Mouse (Mus musculus) bone marrow, adult 2 months (tissue): ENCODE results near the gene Ccdc57. TPM values are rescaled to one million over a fixed set of nuclear protein-coding genes. Genes with fewer than 3 reads are reported as not detected.

Experiments used
- H3K27ac ChIP-seq: fragments of 200-500 bp; 2 replicates; pipeline ENCODE4 v1.5.1; 2012; ENCODE audit warnings: low read depth, mild to moderate bottlenecking, control low read depth, inconsistent platforms, low read length; ENCODE audit not compliant: control insufficient read depth, poor library complexity, insufficient read depth
- H3K4me1 ChIP-seq: fragments of 200-500 bp; 2 replicates; pipeline ENCODE4 v1.6.1; 2011; ENCODE audit warnings: low read length; ENCODE audit not compliant: control insufficient read depth, insufficient read depth
- H3K4me3 ChIP-seq: fragments of 200-500 bp; replicated peaks from 2 replicates; pipeline ENCODE3; 2011; ENCODE audit warnings: mild to moderate bottlenecking, low read depth, low read length, control low read depth; ENCODE audit not compliant: control insufficient read depth
- CTCF ChIP-seq: fragments of 200-500 bp; IDR thresholded peaks from 2 replicates; pipeline ENCODE4 v1.5.1; 2011; ENCODE audit warnings: low read length, control low read depth; ENCODE audit not compliant: control insufficient read depth, insufficient read depth
- POLR2A ChIP-seq: fragments of 200-500 bp; IDR thresholded peaks from 2 replicates; pipeline ENCODE4 v1.6.1; 2011; ENCODE audit warnings: low read depth, mild to moderate bottlenecking, control low read depth, low read length, borderline replicate concordance; ENCODE audit not compliant: control insufficient read depth
- WGBS: fragments of 180-500 bp; shearing (Covaris S2); methylation state at CpG from one replicate; pipeline ENCODE4 v1.1.7; 2018; 5-methylcytosine and 5-hydroxymethylcytosine counted together
- polyA plus RNA-seq: library from polyadenylated mRNA; stranded (reverse); fragments of >200 nt; gene quantifications from 2 replicates; pipeline ENCODE4 v1.2.4, GENCODE M21; 2011; ENCODE audit warnings: low replicate concordance; ENCODE audit not compliant: missing spikeins, insufficient read depth, insufficient read length

Gene Ccdc57
- polyA plus RNA-seq, 1 experiment = 14.6 TPM

DNA sequence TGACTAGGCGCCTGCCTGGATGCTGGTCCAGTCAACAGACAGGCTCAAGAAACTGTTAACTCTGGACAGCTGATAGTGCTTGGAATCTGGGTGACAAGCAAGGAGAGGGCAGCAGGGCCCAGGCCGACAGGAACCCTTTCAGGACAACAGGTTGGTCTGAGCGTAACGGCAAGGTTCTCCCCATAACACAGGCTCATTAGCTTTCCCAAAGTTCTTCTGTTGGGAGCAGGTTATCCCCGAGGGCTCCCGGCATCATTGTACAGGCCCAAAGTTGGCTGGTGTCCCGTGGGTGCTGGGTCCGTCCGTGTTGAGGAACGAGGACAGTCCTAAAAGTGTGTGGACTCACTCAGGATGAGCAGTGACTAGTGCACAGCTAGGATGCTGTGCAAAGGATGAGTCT is 17.2 kb upstream of the Ccdc57 start:
- WGBS = 81% methylated on average over 10 of the region's 10 CpGs
- Histone ChIP-seq H3K4me1 (peaks cover 5% of the 10 kb centered on the region; the same call in 1 of the 2 replicates), H3K4me3 (peak overlapping the region; percentile 76), H3K27ac (peak overlapping the region; percentile 13)
- TF ChIP-seq POLR2A (no peak), CTCF (no peak)

DNA sequence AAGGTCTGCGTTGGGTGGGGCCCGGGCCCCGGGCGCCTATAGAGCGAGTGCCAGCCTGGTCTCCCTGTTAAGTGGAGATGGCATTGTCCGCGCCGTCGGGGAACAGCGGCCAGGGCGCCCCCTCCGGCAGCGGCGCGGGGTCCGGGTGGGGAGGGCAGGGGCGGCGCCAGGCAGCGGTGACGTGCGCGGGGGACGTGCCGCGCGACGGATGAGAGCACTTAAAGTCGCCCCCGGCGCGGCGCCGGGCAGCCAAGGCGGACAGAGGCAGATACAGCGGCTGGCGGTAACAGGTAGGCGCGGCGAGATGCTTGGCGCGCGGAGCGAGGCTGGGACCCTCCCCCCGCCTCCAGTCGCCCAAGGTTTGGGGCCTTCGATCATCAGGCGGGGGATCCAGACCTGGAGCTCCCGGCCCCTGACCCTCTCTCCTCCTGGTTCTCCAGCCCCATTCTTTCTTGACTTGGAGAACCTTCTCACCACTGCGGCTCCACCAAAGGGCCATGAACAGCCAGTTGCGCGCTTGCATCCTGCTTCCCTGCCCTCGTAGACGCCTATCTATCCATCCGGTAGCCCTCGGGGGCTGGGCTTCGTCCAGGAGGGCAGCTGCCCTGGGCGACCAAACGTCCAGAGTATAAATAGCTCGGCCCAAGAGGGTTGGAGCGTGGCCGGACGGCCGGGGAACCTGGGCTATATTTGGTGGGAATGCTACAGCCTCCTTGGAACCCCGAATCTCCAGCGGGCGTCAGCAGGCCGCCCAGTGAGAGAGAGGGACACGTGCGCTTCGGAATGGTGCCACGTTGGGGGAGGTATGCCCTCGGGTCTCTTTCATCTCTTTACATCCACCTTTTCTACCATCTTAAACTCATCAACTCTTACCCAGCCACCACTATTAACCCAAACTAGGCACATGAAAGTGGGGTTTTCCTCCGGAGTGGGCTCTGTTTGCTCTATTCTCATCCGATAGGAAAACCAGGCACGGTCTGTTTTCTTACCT is 16.5 kb upstream of the Ccdc57 start:
- Histone ChIP-seq H3K27ac (peak overlapping the region; percentile 99), H3K4me3 (peak overlapping the region; percentile 76), H3K4me1 (peaks cover 5% of the 10 kb centered on the region; the same call in 1 of the 2 replicates)
- peak; percentile 23; the same call in 1 of the 2 replicates for TF ChIP-seq CTCF
- TF ChIP-seq POLR2A = peak; percentile 53; the same call in 1 of the 2 replicates
- 14% methylated on average over 75 of the region's 75 CpGs for WGBS

DNA sequence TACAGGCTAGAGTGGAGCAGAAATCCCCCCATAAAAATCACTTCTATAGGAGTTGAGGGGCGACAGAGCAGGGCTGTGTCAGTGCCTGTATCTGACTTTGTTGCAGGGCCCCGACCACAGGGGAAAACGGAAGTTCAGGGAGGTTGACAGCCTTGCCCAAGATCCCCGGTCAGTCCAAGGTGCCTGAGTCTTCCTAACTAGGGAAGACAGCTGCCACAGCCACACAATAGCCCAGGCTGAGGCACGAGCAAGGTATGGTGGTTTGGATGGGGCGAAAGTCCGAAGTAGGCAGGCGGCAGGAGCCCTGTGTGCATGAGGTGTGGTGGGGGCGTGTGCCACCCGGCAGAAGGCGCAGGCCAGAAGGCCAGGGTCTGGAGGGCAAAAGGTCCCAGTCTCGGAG is 15.7 kb upstream of the Ccdc57 start, which contains the start of gene Slc16a3:
TSS of gene Slc16a3 (plus strand) at position 153 of the 400 bp plus-strand sequence.
- 3% methylated on average over 12 of the region's 12 CpGs for WGBS

DNA sequence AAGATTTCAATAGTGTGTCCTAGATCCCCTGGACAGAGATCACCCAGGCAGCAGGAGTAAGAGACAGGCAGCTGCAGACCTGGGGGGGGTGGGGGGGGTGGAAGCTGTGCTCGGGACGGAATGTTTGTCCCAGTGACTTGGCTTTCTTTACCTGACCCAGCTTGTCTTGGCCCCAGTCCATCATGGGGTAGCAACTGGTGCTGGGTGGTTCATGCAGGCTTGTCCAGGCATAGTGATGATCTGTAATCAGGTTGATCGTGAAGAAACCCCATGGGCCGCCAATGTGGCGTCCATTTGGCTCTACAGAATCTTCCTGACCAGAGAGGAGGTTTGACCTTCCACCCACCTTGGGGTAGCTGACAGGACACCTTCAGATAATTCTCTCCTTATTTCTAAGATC is 13.3 kb upstream of the Ccdc57 start:
- no peak overlapping the region for H3K4me3 ChIP-seq
- WGBS = 84% methylated on average over 5 of the region's 5 CpGs
- no peak overlapping the region for H3K27ac ChIP-seq
- no peak for TF ChIP-seq POLR2A
- no peak for TF ChIP-seq CTCF
- H3K4me1 ChIP-seq = peaks cover 4% of the 10 kb centered on the region; the same call in 1 of the 2 replicates

More for the DNA sequence above, 15.7 kb upstream of the Ccdc57 start, which contains the start of gene Slc16a3:
- peak within 1 kb of the TSS; percentile 99 for H3K27ac ChIP-seq
- peak within 1 kb of the TSS; percentile 76 for H3K4me3 ChIP-seq
- peaks cover 5% of the 10 kb centered on the region; the same call in 1 of the 2 replicates for H3K4me1 ChIP-seq
- TF ChIP-seq POLR2A (0 out of 2 replicates have a peak, but pooled peaks have one; percentile 47), CTCF (no peak)

DNA sequence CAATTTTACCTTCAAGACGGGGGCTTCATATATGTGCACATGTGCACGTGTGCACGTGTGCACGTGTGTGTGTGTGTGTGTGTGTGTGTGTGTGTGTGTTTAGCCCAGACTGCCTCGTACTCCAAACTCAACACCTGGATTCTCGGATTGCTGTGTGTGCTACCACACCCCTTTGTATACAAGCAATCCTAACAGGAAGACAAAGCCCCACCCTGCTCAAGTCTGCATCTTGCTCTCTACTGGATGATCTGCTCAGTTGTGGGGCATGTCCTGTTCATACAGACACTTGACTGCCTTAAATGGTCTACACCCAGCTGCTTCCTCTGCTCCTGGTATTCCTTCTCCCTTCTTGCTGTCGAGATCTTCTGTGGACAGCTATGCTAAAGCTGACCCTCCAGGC is 12.6 kb upstream of the Ccdc57 start:
- Histone ChIP-seq H3K4me1 (peaks cover 4% of the 10 kb centered on the region; the same call in 1 of the 2 replicates), H3K4me3 (no peak overlapping the region), H3K27ac (no peak overlapping the region)
- WGBS = 79% methylated on average over 7 of the region's 7 CpGs
- TF ChIP-seq CTCF (no peak), POLR2A (no peak)

DNA sequence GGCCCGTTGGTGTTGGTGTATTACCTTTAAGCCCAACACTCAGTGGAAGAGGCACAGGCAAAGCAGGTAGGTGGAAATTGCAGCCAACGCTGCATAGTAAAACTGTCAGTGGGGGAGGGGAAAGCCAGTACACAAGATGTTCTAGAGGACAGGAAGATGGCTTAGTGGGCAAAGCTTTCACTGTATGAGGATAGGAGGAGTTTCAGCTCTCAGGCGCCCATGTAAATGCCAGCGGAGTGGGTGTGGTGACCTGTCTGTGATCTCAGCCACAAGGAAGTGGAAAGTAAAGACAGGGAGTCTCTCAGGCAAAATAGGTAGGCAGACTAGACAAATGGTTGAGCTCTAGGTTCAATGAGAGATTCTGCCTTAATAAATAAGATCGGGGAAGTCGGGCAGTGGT is 8.3 kb upstream of the Ccdc57 start:
- peak overlapping the region; percentile 39 for H3K27ac ChIP-seq
- 65% methylated on average over 6 of the region's 6 CpGs for WGBS
- TF ChIP-seq CTCF (no peak), POLR2A (no peak)
- peaks cover 2% of the 10 kb centered on the region; the same call in 1 of the 2 replicates for H3K4me1 ChIP-seq
- H3K4me3 ChIP-seq = no peak overlapping the region

DNA sequence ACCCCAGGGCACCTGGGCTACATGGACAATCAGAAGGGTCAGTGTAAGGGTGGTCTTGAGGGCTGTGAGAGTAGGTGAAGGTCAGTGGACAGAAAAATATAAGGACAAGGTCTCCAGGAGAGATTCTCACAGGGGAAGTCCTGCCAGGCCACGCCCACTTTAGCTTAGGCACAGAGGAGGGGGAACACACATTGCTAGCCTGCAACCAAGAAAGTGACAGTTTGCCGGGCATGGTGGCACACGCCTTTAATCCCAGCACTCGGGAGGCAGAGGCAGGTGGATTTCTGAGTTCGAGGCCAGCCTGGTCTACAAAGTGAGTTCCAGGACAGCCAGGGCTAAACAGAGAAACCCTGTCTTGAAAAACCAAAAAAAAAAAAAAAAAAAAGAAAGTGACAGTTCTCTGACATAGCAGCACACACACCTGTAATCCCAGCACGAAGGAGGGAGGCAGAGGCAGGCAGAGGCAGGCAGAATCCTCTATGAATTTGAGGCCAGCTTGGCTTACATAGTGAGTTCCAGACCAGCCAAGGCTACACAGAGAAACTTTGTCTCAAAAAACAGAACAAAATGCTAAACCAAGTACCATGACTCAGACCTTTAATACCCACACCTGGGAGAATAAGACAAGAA is 7.2 kb upstream of the Ccdc57 start:
- Histone ChIP-seq H3K4me3 (no peak overlapping the region), H3K4me1 (peaks cover 2% of the 10 kb centered on the region; the same call in 1 of the 2 replicates), H3K27ac (peak overlapping the region; percentile 86)
- TF ChIP-seq POLR2A (no peak), CTCF (no peak)
- WGBS = 27% methylated on average over 6 of the region's 6 CpGs

DNA sequence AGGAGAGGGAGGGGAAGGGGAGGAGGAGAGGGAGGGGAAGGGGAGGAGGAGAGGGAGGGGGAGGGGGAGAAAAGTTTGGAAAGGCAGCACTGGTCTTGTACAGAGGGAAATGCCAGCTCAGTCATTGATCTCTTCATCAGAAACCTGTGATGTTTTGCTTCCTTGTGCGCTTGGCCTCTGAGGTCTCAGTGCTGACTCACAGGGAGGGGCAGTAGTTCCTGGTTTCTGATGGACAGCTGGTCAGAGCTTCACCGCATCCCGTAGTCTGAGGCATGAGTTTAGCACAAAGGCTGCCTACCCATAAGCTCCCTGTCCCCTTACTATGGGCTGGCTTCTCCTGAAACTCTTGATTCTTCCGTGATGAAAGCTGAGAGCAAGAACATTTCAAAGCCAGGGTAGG is 6.1 kb upstream of the Ccdc57 start:
- no peak overlapping the region for H3K4me3 ChIP-seq
- peaks cover 2% of the 10 kb centered on the region; the same call in 1 of the 2 replicates for H3K4me1 ChIP-seq
- TF ChIP-seq CTCF (no peak), POLR2A (no peak)
- 11% methylated on average over 4 of the region's 4 CpGs for WGBS
- peak overlapping the region; percentile 86 for H3K27ac ChIP-seq
